Mouse (Mus musculus) intestine, embryonic 14.5 days (tissue): Measurements from ENCODE around the gene Gpr37l1. TPM values are rescaled to one million over a fixed set of nuclear protein-coding genes. Genes with fewer than 3 reads are reported as not detected.

Source experiments
- ATAC-seq: fragments of 200-750 bp; cut with Nextera tagmentation; replicated peaks from 2 replicates; pipeline ENCODE4 v1.8.0; 2017; ENCODE audit warnings: low read depth, moderate number of reproducible peaks, moderate TSS enrichment, moderate library complexity; ENCODE audit not compliant: low FRiP score, low TSS enrichment
- DNase-seq: peaks from one replicate; pipeline ENCODE4 v3.0.0-alpha.2; 2018; ENCODE audit warnings: low spot score
- H3K27ac ChIP-seq: fragments of 300-500 bp; sonication (generic); 2 replicates; pipeline ENCODE4 v1.5.1; 2014; ENCODE audit warnings: low read depth, mild to moderate bottlenecking, control low read depth
- H3K27me3 ChIP-seq: fragments of 300-500 bp; sonication (generic); replicated peaks from 2 replicates; pipeline ENCODE4 v1.6.1; 2014; ENCODE audit warnings: low read length, control low read depth; ENCODE audit not compliant: control insufficient read depth, insufficient read depth
- H3K36me3 ChIP-seq: fragments of 300-500 bp; sonication (generic); 2 replicates; pipeline ENCODE4 v1.6.1; 2014; ENCODE audit warnings: low read length, control low read depth; ENCODE audit not compliant: control insufficient read depth, insufficient read depth
- H3K4me1 ChIP-seq: fragments of 300-500 bp; sonication (generic); replicated peaks from 2 replicates; pipeline ENCODE4 v1.6.1; 2014; ENCODE audit warnings: low read length, control low read depth, mixed read lengths; ENCODE audit not compliant: control insufficient read depth, insufficient read depth
- H3K4me2 ChIP-seq: fragments of 300-500 bp; sonication (generic); 2 replicates; pipeline ENCODE4 v1.6.1; 2014; ENCODE audit warnings: low read length
- H3K4me3 ChIP-seq: fragments of 300-500 bp; sonication (generic); 2 replicates; pipeline ENCODE4 v1.5.1; 2014; ENCODE audit warnings: low read depth, low read length, control low read depth, mixed read lengths
- H3K9ac ChIP-seq: fragments of 300-500 bp; sonication (generic); 2 replicates; pipeline ENCODE4 v1.6.1; 2014; ENCODE audit warnings: mild to moderate bottlenecking, low read length
- H3K9me3 ChIP-seq: fragments of 300-500 bp; sonication (generic); 2 replicates; pipeline ENCODE4 v1.6.1; 2016; ENCODE audit warnings: low read length, control low read depth; ENCODE audit not compliant: control insufficient read depth
- WGBS: fragments of 180-500 bp; shearing (Covaris S2); extraction: QIAGEN DNeasy Blood & Tissue Kit; methylation state at CpG from one replicate; pipeline ENCODE4 v1.1.7; 2014; 5-methylcytosine and 5-hydroxymethylcytosine counted together
- polyA plus RNA-seq: library from polyadenylated mRNA; unstranded; fragments of >200 nt; fragmentation: Nextera tagmentation; extraction: Ambion mirVana; gene quantifications from 2 replicates; pipeline ENCODE4 v1.2.1, GENCODE M21; 2014

The Gpr37l1 gene
- 0.35 and 0.50 TPM in 2 replicates for polyA plus RNA-seq

DNA sequence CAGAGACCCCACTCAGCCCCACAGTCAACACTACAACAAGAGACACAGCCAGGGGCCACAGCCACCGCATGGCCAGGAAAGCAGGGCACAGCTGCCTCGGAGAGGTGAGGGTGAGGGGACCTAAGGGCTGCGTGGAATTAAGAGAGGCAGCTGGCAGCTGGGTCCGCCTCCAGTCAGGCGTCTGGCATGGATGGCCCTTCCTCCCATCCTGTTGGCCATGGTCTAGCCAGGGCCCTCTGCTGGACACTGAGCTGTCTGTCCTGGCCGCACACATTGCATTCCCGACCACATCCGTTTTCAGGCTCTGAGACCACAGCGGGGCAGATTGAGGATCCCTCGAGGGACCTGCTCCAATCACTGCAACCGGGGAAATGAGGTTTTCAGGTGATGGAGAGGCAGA lies at the start of gene Gpr37l1:
Gene Gpr37l1, minus strand, starts transcription at position 247 of the 400 bp plus-strand sequence.
- DNase-seq = no peak
- WGBS = 66% methylated on average over 11 of the region's 11 CpGs
- Histone ChIP-seq H3K36me3 (no peaks in the 10 kb centered on the region), H3K9ac (no peak within 1 kb of the TSS), H3K4me1 (peaks cover 6% of the 10 kb centered on the region; the same call in 1 of the 2 replicates), H3K4me2 (no peak within 1 kb of the TSS), H3K27me3 (no peaks in the 10 kb centered on the region), H3K9me3 (no peaks in the 10 kb centered on the region), H3K27ac (no peak within 1 kb of the TSS), H3K4me3 (no peak within 1 kb of the TSS)
- no peak for ATAC-seq

DNA sequence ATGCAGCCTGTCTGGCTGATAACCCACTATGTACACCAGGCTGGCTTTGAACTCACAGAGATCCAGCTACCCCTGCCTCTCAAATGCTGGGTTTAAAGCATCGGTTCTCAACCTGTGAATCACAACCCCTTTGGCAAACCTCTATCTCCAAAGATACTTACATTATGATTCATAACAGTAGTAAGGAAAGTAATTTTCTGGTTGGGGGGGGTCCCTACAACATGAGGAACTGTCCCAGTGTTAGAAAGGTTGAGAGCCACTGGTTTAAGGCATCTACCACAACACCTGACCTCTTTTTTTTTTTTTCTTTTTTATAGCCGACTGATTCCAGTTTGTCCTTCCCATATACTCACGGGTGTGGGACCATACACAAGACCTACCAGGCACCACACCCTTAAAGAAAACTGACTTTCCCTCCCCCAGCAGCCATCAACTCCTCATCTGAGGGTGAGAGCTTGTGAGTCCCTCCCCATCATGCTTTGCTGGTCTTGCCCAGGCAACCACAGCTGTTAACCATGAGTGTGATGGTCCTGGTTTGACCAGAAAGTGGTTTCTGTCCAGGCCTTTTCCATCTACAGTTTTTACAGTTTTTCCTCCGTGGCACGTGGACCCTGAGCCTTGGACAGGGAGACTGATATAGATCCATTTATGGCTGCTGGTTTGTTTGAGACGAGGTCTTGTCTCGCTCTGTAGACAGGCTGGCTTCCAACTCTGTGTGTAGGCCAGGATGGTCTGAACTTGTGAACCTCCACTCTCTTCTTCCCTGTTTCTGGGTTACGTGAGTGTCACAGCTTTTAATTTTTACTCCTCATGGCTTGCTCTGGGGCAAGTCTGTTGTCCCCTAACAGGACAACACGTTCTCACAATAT lies 46.5 kb upstream of the Gpr37l1 start:
- ATAC-seq (no peak), DNase-seq (no peak)
- H3K36me3 ChIP-seq = no peaks in the 10 kb centered on the region
- H3K27me3 ChIP-seq = no peaks in the 10 kb centered on the region
- no peak overlapping the region for H3K4me3 ChIP-seq
- WGBS = 78% methylated on average over 9 of the region's 9 CpGs
- no peak overlapping the region for H3K4me2 ChIP-seq
- no peak overlapping the region for H3K9ac ChIP-seq
- H3K9me3 ChIP-seq = no peaks in the 10 kb centered on the region
- H3K4me1 ChIP-seq = no peaks in the 10 kb centered on the region
- no peak overlapping the region for H3K27ac ChIP-seq

DNA sequence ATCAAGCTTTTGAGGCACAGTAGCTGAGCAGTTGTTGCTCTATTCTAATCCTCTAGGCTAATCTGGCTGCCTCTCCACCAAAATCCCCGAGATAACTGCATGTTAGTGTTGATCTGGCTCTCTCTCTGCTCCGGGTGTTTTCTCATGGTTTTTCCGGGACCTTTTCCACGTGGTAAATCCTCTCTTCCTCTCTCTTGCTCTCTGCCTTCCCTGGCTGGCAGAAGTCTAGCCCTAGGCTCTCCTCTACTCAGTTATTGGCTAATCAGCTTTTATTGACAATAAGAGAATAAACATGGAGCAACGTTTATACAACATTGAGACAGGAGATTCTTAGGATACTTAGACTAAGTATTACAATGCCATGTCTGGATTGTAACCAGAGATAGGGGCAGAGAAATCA lies 42.9 kb upstream of the Gpr37l1 start:
- Histone ChIP-seq H3K4me1 (no peaks in the 10 kb centered on the region), H3K9me3 (no peaks in the 10 kb centered on the region), H3K27ac (no peak overlapping the region), H3K9ac (no peak overlapping the region), H3K4me3 (no peak overlapping the region), H3K27me3 (no peaks in the 10 kb centered on the region), H3K36me3 (no peaks in the 10 kb centered on the region), H3K4me2 (no peak overlapping the region)
- no peak for ATAC-seq
- DNase-seq = no peak
- WGBS = 47% methylated on average over 5 of the region's 5 CpGs

DNA sequence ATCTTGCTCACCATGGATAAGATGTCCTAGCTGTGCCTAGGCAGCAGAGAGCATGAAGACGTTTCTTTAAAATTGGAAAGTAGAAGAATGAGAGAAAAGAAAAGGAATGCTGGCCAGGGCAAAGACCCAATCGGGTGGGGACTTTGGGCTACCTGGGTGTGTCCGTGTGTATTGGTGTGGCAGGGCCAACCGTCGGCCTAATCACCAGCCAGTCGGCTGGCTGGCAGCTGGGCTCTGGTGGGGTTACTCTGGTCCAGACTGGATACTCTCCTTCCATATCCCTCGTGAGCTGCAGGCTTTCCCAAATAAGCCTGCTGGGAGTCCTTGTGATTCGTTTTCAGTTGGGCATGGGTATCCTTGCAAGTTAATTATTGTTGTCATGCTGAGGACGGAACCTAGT lies 41.2 kb upstream of the Gpr37l1 start:
- H3K4me2 ChIP-seq = no peak overlapping the region

DNA sequence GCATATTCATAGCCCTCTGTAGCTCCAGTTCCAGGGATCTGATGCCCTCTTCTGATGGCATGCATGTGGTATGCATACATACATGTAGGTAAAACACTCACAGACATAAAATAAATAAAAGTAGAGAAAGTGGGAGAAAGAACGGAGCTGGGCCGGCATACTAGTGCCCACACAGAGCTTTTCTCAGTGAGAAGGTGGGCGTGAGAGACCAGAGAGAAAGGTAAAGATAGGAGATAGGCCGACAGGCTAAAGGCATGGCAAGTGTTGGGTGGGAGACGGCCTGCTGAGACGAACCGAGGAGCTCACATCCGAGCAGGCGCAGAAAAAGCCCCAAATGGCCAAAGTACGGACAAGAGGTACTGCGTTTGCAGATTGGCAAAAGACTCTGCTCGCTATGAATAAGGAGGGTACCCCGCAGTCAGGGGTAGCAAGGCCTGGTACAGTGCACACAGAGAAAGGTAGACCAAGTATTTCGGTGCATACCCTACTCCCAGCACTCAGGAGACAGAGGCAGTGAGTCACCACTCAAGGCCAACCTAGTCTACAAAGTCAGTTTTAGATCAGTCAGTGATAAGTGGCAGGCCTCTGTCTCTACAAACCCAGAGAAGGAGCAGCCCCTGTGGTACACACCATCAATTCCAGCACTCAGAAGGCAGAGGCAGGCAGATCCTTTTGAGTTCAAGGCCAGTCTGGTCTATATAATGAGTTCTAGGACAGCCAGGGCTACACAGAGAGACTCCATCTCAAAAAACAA lies 39.3 kb upstream of the Gpr37l1 start:
- Histone ChIP-seq H3K9me3 (no peaks in the 10 kb centered on the region), H3K4me2 (no peak overlapping the region), H3K27me3 (no peaks in the 10 kb centered on the region), H3K4me1 (no peaks in the 10 kb centered on the region), H3K27ac (no peak overlapping the region), H3K4me3 (no peak overlapping the region), H3K36me3 (no peaks in the 10 kb centered on the region), H3K9ac (no peak overlapping the region)
- no peak for ATAC-seq
- WGBS = 88% methylated on average over 14 of the region's 14 CpGs
- no peak for DNase-seq

More for the DNA sequence above, 41.2 kb upstream of the Gpr37l1 start:
- Histone ChIP-seq H3K36me3 (no peaks in the 10 kb centered on the region), H3K4me1 (no peaks in the 10 kb centered on the region), H3K9ac (no peak overlapping the region), H3K27me3 (no peaks in the 10 kb centered on the region), H3K9me3 (no peaks in the 10 kb centered on the region), H3K4me3 (no peak overlapping the region), H3K27ac (0 out of 2 replicates have a peak overlapping the region, but pooled peaks have one; percentile 11)
- ATAC-seq (no peak), DNase-seq (no peak)
- WGBS = 70% methylated on average over 9 of the region's 9 CpGs

DNA sequence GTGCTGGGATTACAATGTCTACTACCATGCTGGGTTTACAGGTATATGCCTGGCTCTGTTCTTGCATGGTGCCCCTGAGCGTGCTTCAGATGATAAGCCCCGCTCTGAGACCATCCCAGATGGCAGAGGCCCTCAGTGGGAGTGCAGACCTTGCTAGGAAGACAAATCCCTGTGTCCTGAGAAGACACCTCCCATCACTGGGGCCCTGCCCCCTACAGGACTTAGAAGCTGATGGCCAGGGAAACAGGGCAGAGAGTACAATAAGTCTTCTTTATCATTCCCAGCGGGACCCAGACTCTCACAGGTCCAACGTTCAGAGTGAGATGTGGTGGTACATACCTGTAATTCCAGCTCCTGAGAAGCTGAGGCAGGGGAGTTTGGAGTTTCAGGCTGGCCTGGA lies 37.8 kb upstream of the Gpr37l1 start:
- 51% methylated on average over 4 of the region's 4 CpGs for WGBS
- Histone ChIP-seq H3K4me1 (no peaks in the 10 kb centered on the region), H3K9ac (no peak overlapping the region), H3K4me2 (no peak overlapping the region), H3K4me3 (no peak overlapping the region), H3K36me3 (no peaks in the 10 kb centered on the region), H3K27ac (peak overlapping the region; percentile 45), H3K9me3 (no peaks in the 10 kb centered on the region), H3K27me3 (no peaks in the 10 kb centered on the region)
- ATAC-seq (no peak), DNase-seq (no peak)

DNA sequence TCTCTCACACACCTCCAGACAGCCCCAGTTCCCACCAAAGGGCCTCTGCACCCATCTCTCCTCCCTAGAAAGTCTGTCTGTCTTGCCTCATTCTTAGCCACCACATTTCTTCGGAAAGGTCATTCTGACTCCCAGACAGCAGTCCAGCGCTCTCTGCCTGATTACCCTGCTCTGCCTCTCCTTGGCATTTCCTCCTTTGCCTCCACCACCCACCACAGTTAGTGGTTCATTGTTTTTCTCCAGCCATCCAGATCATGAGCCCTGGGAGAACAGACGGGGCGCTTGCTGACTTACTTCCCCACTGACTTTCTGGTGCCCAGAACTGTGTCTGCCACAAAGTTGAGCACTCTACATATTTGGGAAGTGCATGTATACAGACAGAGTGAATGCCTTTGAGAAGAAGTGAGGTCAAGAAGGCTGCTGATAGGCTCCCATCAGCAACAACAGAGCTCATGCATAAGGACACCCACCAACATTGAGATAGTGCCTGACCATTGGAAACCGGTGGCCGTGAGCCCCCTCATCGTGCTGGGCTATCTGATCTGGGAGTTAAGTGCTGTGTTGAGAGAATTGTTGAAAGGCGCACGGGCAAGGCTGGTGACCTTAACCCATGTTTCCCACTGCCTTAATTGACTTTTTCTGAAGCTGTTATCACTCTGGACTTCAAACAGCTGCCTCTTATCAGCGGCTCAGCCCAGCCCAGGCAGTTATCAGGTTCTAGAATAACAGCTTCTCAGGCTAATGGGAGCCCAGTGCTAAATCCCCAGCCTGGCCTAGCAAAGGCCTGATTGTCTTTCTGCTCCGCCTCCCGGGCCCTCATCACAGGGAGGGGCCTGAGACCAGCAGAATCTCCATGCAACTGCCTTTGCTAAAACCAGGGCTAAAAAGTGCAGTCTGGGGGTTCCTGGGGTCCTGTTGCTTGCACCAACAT lies 37.0 kb upstream of the Gpr37l1 start:
- no peaks in the 10 kb centered on the region for H3K4me1 ChIP-seq
- WGBS = 37% methylated on average over 12 of the region's 12 CpGs
- H3K36me3 ChIP-seq = no peaks in the 10 kb centered on the region
- DNase-seq = peak; percentile 64
- H3K9ac ChIP-seq = no peak overlapping the region
- no peak overlapping the region for H3K4me2 ChIP-seq
- no peaks in the 10 kb centered on the region for H3K27me3 ChIP-seq
- no peak overlapping the region for H3K4me3 ChIP-seq
- peak; percentile 77 for ATAC-seq
- peak overlapping the region; percentile 51 for H3K27ac ChIP-seq
- no peaks in the 10 kb centered on the region for H3K9me3 ChIP-seq

DNA sequence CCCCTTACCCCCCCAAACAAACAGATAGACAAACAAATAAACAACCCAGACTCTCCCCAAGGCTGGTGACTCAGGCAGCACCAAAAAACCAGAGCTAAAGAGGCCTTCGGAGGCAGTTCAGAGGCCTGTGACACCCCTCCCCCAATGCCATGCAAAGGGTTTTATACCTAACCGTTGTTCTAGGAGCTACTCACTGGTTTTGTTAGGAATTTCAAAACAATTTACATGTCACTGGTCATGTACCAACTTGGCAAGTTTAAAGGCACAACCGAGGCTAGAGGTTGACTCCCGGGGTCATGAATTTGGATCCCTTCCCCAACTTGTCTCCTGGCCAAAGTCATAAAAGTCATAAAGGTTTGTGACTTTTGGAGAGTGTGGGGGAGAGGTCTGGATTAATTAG lies 32.9 kb upstream of the Gpr37l1 start:
- Histone ChIP-seq H3K4me3 (no peak overlapping the region), H3K27ac (peak overlapping the region; percentile 84; the same call in 1 of the 2 replicates), H3K36me3 (no peaks in the 10 kb centered on the region), H3K4me1 (peaks cover 5% of the 10 kb centered on the region; the same call in 1 of the 2 replicates), H3K27me3 (no peaks in the 10 kb centered on the region), H3K9me3 (no peaks in the 10 kb centered on the region), H3K9ac (no peak overlapping the region), H3K4me2 (no peak overlapping the region)
- DNase-seq (no peak), ATAC-seq (no peak)
- 64% methylated on average over 4 of the region's 4 CpGs for WGBS
